Mouse (Mus musculus): ENCODE data around the gene A630023A22Rik. TPM values are rescaled to one million over a fixed set of nuclear protein-coding genes. Genes with fewer than 3 reads are reported as not detected.

Gene A630023A22Rik
- polyA plus RNA-seq (2015; fragmentation: Nextera tagmentation; extraction: Ambion mirVana), result not detected in 2 replicates

DNA sequence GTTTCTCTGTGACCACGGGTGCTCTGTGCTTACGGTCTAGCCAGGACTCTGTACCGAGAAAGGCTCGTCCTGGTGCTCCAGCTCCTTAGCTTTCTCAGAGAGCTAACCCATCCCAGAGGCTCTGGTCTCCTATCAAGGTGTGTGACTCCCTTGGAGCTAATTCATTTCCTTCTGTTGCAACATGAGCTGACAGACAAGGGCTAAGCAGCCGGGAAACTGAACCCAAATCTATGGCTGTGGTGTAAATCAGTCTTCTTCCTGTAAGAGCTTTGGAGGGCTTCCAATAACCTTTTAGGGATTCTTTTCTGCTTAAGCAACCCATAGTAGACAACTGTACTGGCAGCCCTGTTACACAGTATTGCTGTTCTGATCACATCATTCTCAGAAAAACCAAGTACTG, at the start of gene A630023A22Rik:
TSS of gene A630023A22Rik (minus strand) at position 154 of the 400 bp plus-strand sequence.
- no peaks in the 10 kb centered on the region for H3K36me3 ChIP-seq (ENCODE audit: control insufficient read depth, insufficient read depth)
- H3K27ac ChIP-seq (ENCODE audit: low read length), result no peak within 1 kb of the TSS
- H3K9ac ChIP-seq (replicated peaks; ENCODE audit: low read depth, low read length), result no peak within 1 kb of the TSS
- no peak within 1 kb of the TSS for H3K4me2 ChIP-seq (ENCODE audit: low read length)
- H3K4me1 ChIP-seq (replicated peaks; ENCODE audit: control insufficient read depth, insufficient read depth, low read length), result no peaks in the 10 kb centered on the region
- no peak within 1 kb of the TSS for H3K4me3 ChIP-seq (replicated peaks; ENCODE audit: low read length)
- no peaks in the 10 kb centered on the region for H3K27me3 ChIP-seq (replicated peaks; ENCODE audit: control insufficient read depth, insufficient read depth, low read length)
- no peak for ATAC-seq
- no peaks in the 10 kb centered on the region for H3K9me3 ChIP-seq (ENCODE audit: control insufficient read depth, low read length)
- 76% methylated on average over 5 of the region's 5 CpGs for WGBS

DNA sequence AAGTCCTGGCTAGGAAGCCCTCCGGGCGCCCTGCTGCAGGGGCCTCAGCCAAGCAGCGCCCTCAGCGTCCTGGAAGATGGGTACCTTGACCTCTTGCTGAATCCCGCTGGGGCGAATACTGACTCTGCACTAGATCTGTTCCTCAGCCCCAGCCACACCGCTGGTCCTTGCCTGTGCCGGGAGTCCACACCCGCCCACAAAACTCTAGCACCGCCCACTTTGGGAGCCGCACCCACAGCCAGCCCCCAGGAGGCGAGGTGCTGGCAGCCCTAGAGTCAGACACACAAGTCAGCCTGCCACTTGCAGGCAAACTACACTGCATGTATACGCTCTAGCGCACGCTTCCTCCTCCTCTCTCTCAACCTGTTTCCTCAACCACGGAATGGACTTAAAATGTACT, 49.8 kb upstream of the A630023A22Rik start, which contains the start of gene Npy4r:
TSS of gene Npy4r (minus strand) at position 148 of the 400 bp plus-strand sequence.
- no peak within 1 kb of the TSS for H3K27ac ChIP-seq (ENCODE audit: low read length)
- no peak within 1 kb of the TSS for H3K9ac ChIP-seq (replicated peaks; ENCODE audit: low read depth, low read length)
- H3K4me2 ChIP-seq (ENCODE audit: low read length), result no peak within 1 kb of the TSS
- H3K36me3 ChIP-seq (ENCODE audit: control insufficient read depth, insufficient read depth), result no peaks in the 10 kb centered on the region
- peaks cover 4% of the 10 kb centered on the region; the same call in 1 of the 2 replicates for H3K4me1 ChIP-seq (replicated peaks; ENCODE audit: control insufficient read depth, insufficient read depth, low read length)
- 19% methylated on average over 16 of the region's 16 CpGs for WGBS
- ATAC-seq, result peak; percentile 64; the same call in 1 of the 2 replicates
- H3K27me3 ChIP-seq (replicated peaks; ENCODE audit: control insufficient read depth, insufficient read depth, low read length), result peaks cover 8% of the 10 kb centered on the region; the same call in 1 of the 2 replicates
- no peak within 1 kb of the TSS for H3K4me3 ChIP-seq (replicated peaks; ENCODE audit: low read length)
- H3K9me3 ChIP-seq (ENCODE audit: control insufficient read depth, low read length), result no peaks in the 10 kb centered on the region

DNA sequence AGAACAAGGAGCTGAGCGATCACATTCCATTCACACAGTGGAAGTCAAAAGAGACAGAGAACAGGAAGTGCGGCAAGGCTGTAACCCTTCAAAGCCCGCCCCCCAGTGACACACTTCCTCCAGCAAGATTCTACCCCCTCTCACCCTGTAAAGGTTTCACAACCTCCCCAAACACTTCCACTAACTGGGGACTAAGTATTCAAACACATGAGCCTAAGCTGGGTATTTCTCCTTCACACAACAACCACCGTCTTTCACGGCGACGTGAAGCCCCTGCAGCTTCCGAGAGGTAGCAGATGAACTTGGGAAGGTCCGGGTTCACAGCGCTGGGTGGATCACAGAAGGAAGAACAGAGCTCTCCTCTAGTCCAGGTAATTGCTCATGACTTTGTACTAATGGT, 40.4 kb upstream of the A630023A22Rik start:
- H3K4me3 ChIP-seq (replicated peaks; ENCODE audit: low read length), result no peak overlapping the region
- H3K9ac ChIP-seq (replicated peaks; ENCODE audit: low read depth, low read length), result no peak overlapping the region
- no peaks in the 10 kb centered on the region for H3K4me1 ChIP-seq (replicated peaks; ENCODE audit: control insufficient read depth, insufficient read depth, low read length)
- no peak for ATAC-seq
- H3K9me3 ChIP-seq (ENCODE audit: control insufficient read depth, low read length), result no peaks in the 10 kb centered on the region
- no peak overlapping the region for H3K4me2 ChIP-seq (ENCODE audit: low read length)
- H3K36me3 ChIP-seq (ENCODE audit: control insufficient read depth, insufficient read depth), result no peaks in the 10 kb centered on the region
- peaks cover 26% of the 10 kb centered on the region for H3K27me3 ChIP-seq (replicated peaks; ENCODE audit: control insufficient read depth, insufficient read depth, low read length)
- 95% methylated on average over 10 of the region's 10 CpGs for WGBS
- no peak overlapping the region for H3K27ac ChIP-seq (ENCODE audit: low read length)

DNA sequence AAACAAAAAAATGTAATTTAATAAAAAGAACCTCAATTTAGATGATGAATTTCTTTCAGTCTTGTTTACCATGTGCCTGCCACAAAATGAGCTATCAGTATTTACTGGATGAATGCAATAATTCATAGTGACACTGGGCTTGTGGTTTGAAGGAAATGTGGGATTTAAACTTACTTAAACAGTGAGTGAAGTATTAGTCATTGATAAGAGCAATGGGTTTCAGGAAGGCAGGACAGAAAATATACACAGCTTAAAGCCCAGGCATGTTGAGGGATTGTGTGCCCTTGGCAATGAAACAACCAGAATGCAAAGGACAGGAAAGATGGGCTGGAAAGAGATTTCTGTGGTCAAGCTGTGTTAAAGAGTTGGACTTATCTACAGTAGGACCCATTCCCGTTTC, 39.8 kb upstream of the A630023A22Rik start:
- no peak for ATAC-seq
- WGBS, result 75% methylated on average over 1 of the region's 1 CpGs
- H3K4me2 ChIP-seq (ENCODE audit: low read length), result no peak overlapping the region
- H3K9me3 ChIP-seq (ENCODE audit: control insufficient read depth, low read length), result no peaks in the 10 kb centered on the region
- H3K27ac ChIP-seq (ENCODE audit: low read length), result no peak overlapping the region
- no peaks in the 10 kb centered on the region for H3K4me1 ChIP-seq (replicated peaks; ENCODE audit: control insufficient read depth, insufficient read depth, low read length)
- no peak overlapping the region for H3K9ac ChIP-seq (replicated peaks; ENCODE audit: low read depth, low read length)
- H3K4me3 ChIP-seq (replicated peaks; ENCODE audit: low read length), result no peak overlapping the region
- peaks cover 27% of the 10 kb centered on the region for H3K27me3 ChIP-seq (replicated peaks; ENCODE audit: control insufficient read depth, insufficient read depth, low read length)
- H3K36me3 ChIP-seq (ENCODE audit: control insufficient read depth, insufficient read depth), result no peaks in the 10 kb centered on the region

GRCm38 (mm10) chr14:34139671-34140664, 37.4 kb upstream of the A630023A22Rik start:
- no peaks in the 10 kb centered on the region for H3K4me1 ChIP-seq (replicated peaks; ENCODE audit: control insufficient read depth, insufficient read depth, low read length)
- WGBS, result 35% methylated on average over 15 of the region's 15 CpGs

DNA sequence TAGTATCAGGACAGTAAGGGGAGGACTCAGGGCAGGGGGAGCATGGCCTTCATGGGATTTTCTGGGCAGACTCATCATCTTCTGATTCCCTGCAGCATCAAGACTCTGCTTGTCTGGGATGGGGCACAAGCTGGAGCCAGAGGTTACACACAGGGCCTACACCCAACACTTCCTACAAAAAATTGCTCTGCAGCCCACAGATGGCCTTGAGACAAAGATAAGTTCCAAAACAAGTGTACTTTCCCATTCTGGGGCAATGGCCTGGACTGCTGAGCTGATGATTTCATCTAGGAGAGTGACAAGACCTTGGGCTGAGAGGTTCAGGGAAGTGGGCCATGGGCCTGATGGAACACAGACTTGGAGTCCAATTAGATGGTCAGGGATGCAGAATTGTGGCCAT, 32.8 kb upstream of the A630023A22Rik start:
- Histone ChIP-seq H3K9ac (replicated peaks; ENCODE audit: low read depth, low read length) (no peak overlapping the region), H3K4me1 (replicated peaks; ENCODE audit: control insufficient read depth, insufficient read depth, low read length) (no peaks in the 10 kb centered on the region), H3K4me3 (replicated peaks; ENCODE audit: low read length) (no peak overlapping the region), H3K4me2 (ENCODE audit: low read length) (no peak overlapping the region), H3K27ac (ENCODE audit: low read length) (no peak overlapping the region), H3K27me3 (replicated peaks; ENCODE audit: control insufficient read depth, insufficient read depth, low read length) (peaks cover 7% of the 10 kb centered on the region), H3K36me3 (ENCODE audit: control insufficient read depth, insufficient read depth) (no peaks in the 10 kb centered on the region), H3K9me3 (ENCODE audit: control insufficient read depth, low read length) (no peaks in the 10 kb centered on the region)
- no peak for ATAC-seq

More at GRCm38 (mm10) chr14:34139671-34140664, 37.4 kb upstream of the A630023A22Rik start:
- Histone ChIP-seq H3K4me2 (ENCODE audit: low read length) (no peak overlapping the region), H3K9me3 (ENCODE audit: control insufficient read depth, low read length) (no peaks in the 10 kb centered on the region), H3K4me3 (replicated peaks; ENCODE audit: low read length) (no peak overlapping the region), H3K27me3 (replicated peaks; ENCODE audit: control insufficient read depth, insufficient read depth, low read length) (peaks cover 19% of the 10 kb centered on the region), H3K9ac (replicated peaks; ENCODE audit: low read depth, low read length) (no peak overlapping the region), H3K27ac (ENCODE audit: low read length) (no peak overlapping the region), H3K36me3 (ENCODE audit: control insufficient read depth, insufficient read depth) (no peaks in the 10 kb centered on the region)
- ATAC-seq, result peak; percentile 87

DNA sequence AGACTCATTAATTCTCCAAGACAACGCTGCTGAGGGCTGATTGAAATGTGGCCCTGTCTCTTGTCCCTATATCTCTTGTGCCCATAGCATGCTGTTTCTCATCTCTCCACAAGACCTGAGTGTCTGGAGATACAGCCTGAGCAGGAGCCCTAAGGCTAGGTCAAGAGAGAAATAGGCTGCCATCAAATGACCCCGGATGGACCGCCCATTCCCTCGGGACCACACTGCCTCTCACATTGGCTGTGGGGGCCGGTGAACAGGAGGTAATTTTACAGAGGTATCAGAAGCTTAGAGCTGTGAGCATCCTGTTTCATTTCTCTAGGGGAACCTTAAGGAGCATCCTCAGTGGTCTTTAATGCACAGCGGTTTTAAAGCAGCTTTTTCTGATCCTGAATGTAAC, 28.7 kb upstream of the A630023A22Rik start:
- ATAC-seq, result no peak
- Histone ChIP-seq H3K4me3 (replicated peaks; ENCODE audit: low read length) (no peak overlapping the region), H3K4me1 (replicated peaks; ENCODE audit: control insufficient read depth, insufficient read depth, low read length) (no peaks in the 10 kb centered on the region), H3K9me3 (ENCODE audit: control insufficient read depth, low read length) (no peaks in the 10 kb centered on the region), H3K27me3 (replicated peaks; ENCODE audit: control insufficient read depth, insufficient read depth, low read length) (no peaks in the 10 kb centered on the region), H3K36me3 (ENCODE audit: control insufficient read depth, insufficient read depth) (no peaks in the 10 kb centered on the region), H3K27ac (ENCODE audit: low read length) (no peak overlapping the region), H3K4me2 (ENCODE audit: low read length) (no peak overlapping the region), H3K9ac (replicated peaks; ENCODE audit: low read depth, low read length) (no peak overlapping the region)
- 78% methylated on average over 6 of the region's 6 CpGs for WGBS

DNA sequence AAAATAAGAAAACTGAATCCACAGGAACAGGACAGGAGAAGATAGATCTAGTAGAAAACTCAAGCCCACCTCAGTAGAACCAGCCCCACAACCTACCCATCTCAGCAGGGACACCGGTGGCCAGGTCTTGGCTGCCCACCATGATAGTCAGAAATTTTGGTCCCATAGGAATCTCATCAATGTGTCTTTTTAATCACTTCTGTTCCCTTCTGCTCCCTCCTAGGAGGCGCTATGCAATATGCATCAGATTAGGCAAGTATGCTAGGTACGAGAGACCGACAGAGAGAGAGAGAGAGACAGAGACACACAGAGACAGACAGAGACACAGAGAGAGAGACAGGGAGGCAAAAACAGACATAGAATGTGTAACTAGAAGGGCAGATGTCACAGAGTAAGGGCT, 19.1 kb upstream of the A630023A22Rik start:
- H3K27ac ChIP-seq (ENCODE audit: low read length), result no peak overlapping the region
- 95% methylated on average over 4 of the region's 4 CpGs for WGBS

DNA sequence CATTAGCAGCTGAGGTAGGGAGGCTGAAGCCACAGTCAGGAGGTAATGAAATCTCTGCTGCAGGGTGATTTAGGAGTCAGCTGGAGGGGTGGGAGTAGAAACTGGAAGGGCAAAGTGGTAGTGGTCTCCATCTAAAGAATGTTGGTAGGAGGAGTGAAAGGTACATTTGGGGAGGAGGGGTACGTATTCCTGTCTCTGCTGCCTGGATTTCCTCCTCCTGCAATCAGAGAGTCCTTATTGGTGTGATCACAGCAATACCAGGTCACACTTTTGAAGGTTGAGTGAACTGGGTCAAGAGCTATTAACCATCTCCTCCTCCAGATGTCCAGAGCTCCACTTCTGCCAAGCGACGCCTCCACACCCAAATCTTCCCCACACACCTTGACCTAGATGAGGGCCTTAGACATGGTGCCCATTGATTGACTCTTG, 18.4 kb upstream of the A630023A22Rik start:
- H3K36me3 ChIP-seq (ENCODE audit: control insufficient read depth, insufficient read depth), result no peaks in the 10 kb centered on the region
- no peak overlapping the region for H3K9ac ChIP-seq (replicated peaks; ENCODE audit: low read depth, low read length)
- no peak for ATAC-seq
- H3K27ac ChIP-seq (ENCODE audit: low read length), result no peak overlapping the region
- no peaks in the 10 kb centered on the region for H3K4me1 ChIP-seq (replicated peaks; ENCODE audit: control insufficient read depth, insufficient read depth, low read length)
- no peak overlapping the region for H3K4me2 ChIP-seq (ENCODE audit: low read length)
- H3K4me3 ChIP-seq (replicated peaks; ENCODE audit: low read length), result no peak overlapping the region
- WGBS, result 90% methylated on average over 3 of the region's 3 CpGs
- no peaks in the 10 kb centered on the region for H3K9me3 ChIP-seq (ENCODE audit: control insufficient read depth, low read length)
- H3K27me3 ChIP-seq (replicated peaks; ENCODE audit: control insufficient read depth, insufficient read depth, low read length), result no peaks in the 10 kb centered on the region

More for the DNA sequence above, 19.1 kb upstream of the A630023A22Rik start:
- Histone ChIP-seq H3K4me2 (ENCODE audit: low read length) (no peak overlapping the region), H3K4me3 (replicated peaks; ENCODE audit: low read length) (no peak overlapping the region), H3K9ac (replicated peaks; ENCODE audit: low read depth, low read length) (no peak overlapping the region), H3K27me3 (replicated peaks; ENCODE audit: control insufficient read depth, insufficient read depth, low read length) (no peaks in the 10 kb centered on the region), H3K9me3 (ENCODE audit: control insufficient read depth, low read length) (no peaks in the 10 kb centered on the region), H3K4me1 (replicated peaks; ENCODE audit: control insufficient read depth, insufficient read depth, low read length) (no peaks in the 10 kb centered on the region), H3K36me3 (ENCODE audit: control insufficient read depth, insufficient read depth) (no peaks in the 10 kb centered on the region)
- ATAC-seq, result no peak
